Mouse (Mus musculus): Measurements from ENCODE around the gene Rbpj. TPM values are rescaled to one million over a fixed set of nuclear protein-coding genes. Genes with fewer than 3 reads are reported as not detected.

Gene Rbpj
- polyA plus RNA-seq, 1 experiment = 6.0 TPM

GRCm38 (mm10) chr5:53551394-53551793 lies 85.4 kb downstream of the Rbpj start:
- Histone ChIP-seq H3K27me3 (ENCODE audit: control insufficient read depth, insufficient read depth, low read length) (no peaks in the 10 kb centered on the region), H3K4me3 (ENCODE audit: control insufficient read depth, low read depth, low read length) (no peak overlapping the region), H3K36me3 (ENCODE audit: control insufficient read depth, insufficient read depth, low read length) (no peaks in the 10 kb centered on the region), H3K4me1 (ENCODE audit: control insufficient read depth, insufficient read depth, low read length) (no peaks in the 10 kb centered on the region; the same call in 1 of the 2 replicates), H3K27ac (ENCODE audit: control insufficient read depth, insufficient read depth, low read depth, low read length) (no peak overlapping the region)
- no peak for TF ChIP-seq CTCF (IDR thresholded peaks at IDR 0.05; ENCODE audit: control insufficient read depth, insufficient read depth, insufficient replicate concordance, low read depth, low read length)

GRCm38 (mm10) chr5:53551910-53552309 lies 86.0 kb downstream of the Rbpj start:
- TF ChIP-seq POLR2A (IDR thresholded peaks at IDR 0.05; ENCODE audit: control insufficient read depth, low read depth, low read length) = no peak
- TF ChIP-seq CTCF (IDR thresholded peaks at IDR 0.05; ENCODE audit: control insufficient read depth, insufficient read depth, insufficient replicate concordance, low read depth, low read length) = no peak
- H3K27ac ChIP-seq (ENCODE audit: control insufficient read depth, insufficient read depth, low read depth, low read length) = no peak overlapping the region
- H3K4me1 ChIP-seq (ENCODE audit: control insufficient read depth, insufficient read depth, low read length) = no peaks in the 10 kb centered on the region; the same call in 1 of the 2 replicates
- no peaks in the 10 kb centered on the region for H3K36me3 ChIP-seq (ENCODE audit: control insufficient read depth, insufficient read depth, low read length)
- no peaks in the 10 kb centered on the region for H3K27me3 ChIP-seq (ENCODE audit: control insufficient read depth, insufficient read depth, low read length)
- H3K4me3 ChIP-seq (ENCODE audit: control insufficient read depth, low read depth, low read length) = no peak overlapping the region

- H3K36me3 ChIP-seq (ENCODE audit: control insufficient read depth, insufficient read depth, low read length) = no peaks in the 10 kb centered on the region
- no peak overlapping the region for H3K27ac ChIP-seq (ENCODE audit: control insufficient read depth, insufficient read depth, low read depth, low read length)
- H3K4me1 ChIP-seq (ENCODE audit: control insufficient read depth, insufficient read depth, low read length) = no peaks in the 10 kb centered on the region; the same call in 1 of the 2 replicates
- no peak overlapping the region for H3K4me3 ChIP-seq (ENCODE audit: control insufficient read depth, low read depth, low read length)
- no peak for TF ChIP-seq POLR2A (IDR thresholded peaks at IDR 0.05; ENCODE audit: control insufficient read depth, low read depth, low read length)
- TF ChIP-seq CTCF (IDR thresholded peaks at IDR 0.05; ENCODE audit: control insufficient read depth, insufficient read depth, insufficient replicate concordance, low read depth, low read length) = no peak
- no peaks in the 10 kb centered on the region for H3K27me3 ChIP-seq (ENCODE audit: control insufficient read depth, insufficient read depth, low read length)
Measured at GRCm38 (mm10) chr5:53553281-53553680, 87.3 kb downstream of the Rbpj start.

GRCm38 (mm10) chr5:53554180-53554579 lies 88.2 kb downstream of the Rbpj start:
- H3K27ac ChIP-seq (ENCODE audit: control insufficient read depth, insufficient read depth, low read depth, low read length) = no peak overlapping the region
- TF ChIP-seq POLR2A (IDR thresholded peaks at IDR 0.05; ENCODE audit: control insufficient read depth, low read depth, low read length) = no peak
- TF ChIP-seq CTCF (IDR thresholded peaks at IDR 0.05; ENCODE audit: control insufficient read depth, insufficient read depth, insufficient replicate concordance, low read depth, low read length) = no peak

GRCm38 (mm10) chr5:53554926-53555325 lies 89.0 kb downstream of the Rbpj start:
- Histone ChIP-seq H3K27ac (ENCODE audit: control insufficient read depth, insufficient read depth, low read depth, low read length) (no peak overlapping the region), H3K4me1 (ENCODE audit: control insufficient read depth, insufficient read depth, low read length) (no peaks in the 10 kb centered on the region; the same call in 1 of the 2 replicates), H3K36me3 (ENCODE audit: control insufficient read depth, insufficient read depth, low read length) (no peaks in the 10 kb centered on the region), H3K4me3 (ENCODE audit: control insufficient read depth, low read depth, low read length) (no peak overlapping the region), H3K27me3 (ENCODE audit: control insufficient read depth, insufficient read depth, low read length) (no peaks in the 10 kb centered on the region)
- TF ChIP-seq POLR2A (IDR thresholded peaks at IDR 0.05; ENCODE audit: control insufficient read depth, low read depth, low read length) (no peak), CTCF (IDR thresholded peaks at IDR 0.05; ENCODE audit: control insufficient read depth, insufficient read depth, insufficient replicate concordance, low read depth, low read length) (no peak)

More at GRCm38 (mm10) chr5:53554180-53554579, 88.2 kb downstream of the Rbpj start:
- Histone ChIP-seq H3K27me3 (ENCODE audit: control insufficient read depth, insufficient read depth, low read length) (no peaks in the 10 kb centered on the region), H3K4me3 (ENCODE audit: control insufficient read depth, low read depth, low read length) (no peak overlapping the region), H3K36me3 (ENCODE audit: control insufficient read depth, insufficient read depth, low read length) (no peaks in the 10 kb centered on the region), H3K4me1 (ENCODE audit: control insufficient read depth, insufficient read depth, low read length) (no peaks in the 10 kb centered on the region; the same call in 1 of the 2 replicates)

- H3K4me3 ChIP-seq (ENCODE audit: control insufficient read depth, low read depth, low read length) = no peak overlapping the region
- no peaks in the 10 kb centered on the region for H3K36me3 ChIP-seq (ENCODE audit: control insufficient read depth, insufficient read depth, low read length)
- no peak overlapping the region for H3K27ac ChIP-seq (ENCODE audit: control insufficient read depth, insufficient read depth, low read depth, low read length)
- no peak for TF ChIP-seq POLR2A (IDR thresholded peaks at IDR 0.05; ENCODE audit: control insufficient read depth, low read depth, low read length)
- TF ChIP-seq CTCF (IDR thresholded peaks at IDR 0.05; ENCODE audit: control insufficient read depth, insufficient read depth, insufficient replicate concordance, low read depth, low read length) = no peak
- H3K27me3 ChIP-seq (ENCODE audit: control insufficient read depth, insufficient read depth, low read length) = no peaks in the 10 kb centered on the region
- no peaks in the 10 kb centered on the region; the same call in 1 of the 2 replicates for H3K4me1 ChIP-seq (ENCODE audit: control insufficient read depth, insufficient read depth, low read length)
Measured at GRCm38 (mm10) chr5:53555474-53555873, 89.5 kb downstream of the Rbpj start.

- H3K4me3 ChIP-seq (ENCODE audit: control insufficient read depth, low read depth, low read length) = no peak overlapping the region
- H3K27me3 ChIP-seq (ENCODE audit: control insufficient read depth, insufficient read depth, low read length) = no peaks in the 10 kb centered on the region
- no peaks in the 10 kb centered on the region; the same call in 1 of the 2 replicates for H3K4me1 ChIP-seq (ENCODE audit: control insufficient read depth, insufficient read depth, low read length)
- TF ChIP-seq POLR2A (IDR thresholded peaks at IDR 0.05; ENCODE audit: control insufficient read depth, low read depth, low read length) (no peak), CTCF (IDR thresholded peaks at IDR 0.05; ENCODE audit: control insufficient read depth, insufficient read depth, insufficient replicate concordance, low read depth, low read length) (no peak)
- H3K36me3 ChIP-seq (ENCODE audit: control insufficient read depth, insufficient read depth, low read length) = no peaks in the 10 kb centered on the region
- H3K27ac ChIP-seq (ENCODE audit: control insufficient read depth, insufficient read depth, low read depth, low read length) = no peak overlapping the region
Measured at GRCm38 (mm10) chr5:53555929-53556328, 90.0 kb downstream of the Rbpj start.
